Mouse (Mus musculus): Measurements from ENCODE around the gene Jade3.
"Not testable (repeated sequence)": the region's sequence is repeated elsewhere in the genome, so short reads cannot be mapped to it uniquely, and the experiment has no call there.

Jade3 gene

GRCm38 (mm10) chrX:20425140-20425838 is at the start of gene Jade3:
Gene Jade3 (plus strand): TSS chrX:20425688.
- DNase-seq (ENCODE audit: low read depth): peak; percentile 89

- DNase-seq (ENCODE audit: low read depth): no peak
Observed at GRCm38 (mm10) chrX:20379347-20380014, 46.0 kb upstream of the Jade3 start.

- no peak for DNase-seq (ENCODE audit: low read depth)
Observed at GRCm38 (mm10) chrX:20382260-20382659, 43.2 kb upstream of the Jade3 start.

- DNase-seq (ENCODE audit: low read depth): no peak
Observed at GRCm38 (mm10) chrX:20387006-20387405, 38.5 kb upstream of the Jade3 start.

- DNase-seq (ENCODE audit: low read depth): not testable (repeated sequence)
Observed at GRCm38 (mm10) chrX:20391964-20392363, 33.5 kb upstream of the Jade3 start.

GRCm38 (mm10) chrX:20392942-20393341 is 32.5 kb upstream of the Jade3 start:
- no peak for DNase-seq (ENCODE audit: low read depth)

GRCm38 (mm10) chrX:20404068-20404467 is 21.4 kb upstream of the Jade3 start:
- peak; percentile 17 for DNase-seq (ENCODE audit: low read depth)

GRCm38 (mm10) chrX:20406909-20407308 is 18.6 kb upstream of the Jade3 start:
- no peak for DNase-seq (ENCODE audit: low read depth)

GRCm38 (mm10) chrX:20407676-20408075 is 17.8 kb upstream of the Jade3 start:
- DNase-seq (ENCODE audit: low read depth): no peak

GRCm38 (mm10) chrX:20411382-20411781 is 14.1 kb upstream of the Jade3 start:
- no peak for DNase-seq (ENCODE audit: low read depth)

GRCm38 (mm10) chrX:20412221-20412620 is 13.3 kb upstream of the Jade3 start:
- DNase-seq (ENCODE audit: low read depth): peak; percentile 19

GRCm38 (mm10) chrX:20414885-20415622 is 10.4 kb upstream of the Jade3 start:
- no peak for DNase-seq (ENCODE audit: low read depth)

- DNase-seq (ENCODE audit: low read depth): peak; percentile 68
Observed at GRCm38 (mm10) chrX:20418461-20418860, 7.0 kb upstream of the Jade3 start.

GRCm38 (mm10) chrX:20419536-20419935 is 6.0 kb upstream of the Jade3 start:
- DNase-seq (ENCODE audit: low read depth): no peak

- DNase-seq (ENCODE audit: low read depth): peak; percentile 11
Observed at GRCm38 (mm10) chrX:20425839-20426449, 456 bp downstream of the Jade3 start.

- DNase-seq (ENCODE audit: low read depth): no peak
Observed at GRCm38 (mm10) chrX:20483213-20483612, 57.7 kb downstream of the Jade3 start.

- peak; percentile 40 for DNase-seq (ENCODE audit: low read depth)
Observed at GRCm38 (mm10) chrX:20497682-20498081, 72.2 kb downstream of the Jade3 start.

GRCm38 (mm10) chrX:20520290-20520939 is 94.9 kb downstream of the Jade3 start:
- DNase-seq (ENCODE audit: low read depth): no peak

GRCm38 (mm10) chrX:20521578-20521977 is 96.1 kb downstream of the Jade3 start:
- no peak for DNase-seq (ENCODE audit: low read depth)

- DNase-seq (ENCODE audit: low read depth): no peak
Observed at GRCm38 (mm10) chrX:20532621-20533020, 107.1 kb downstream of the Jade3 start.

GRCm38 (mm10) chrX:20543867-20544266 is 118.4 kb downstream of the Jade3 start:
- no peak for DNase-seq (ENCODE audit: low read depth)

- peak; percentile 49 for DNase-seq (ENCODE audit: low read depth)
Observed at GRCm38 (mm10) chrX:20547609-20548008, 122.1 kb downstream of the Jade3 start.
